Mouse (Mus musculus): ENCODE results near the gene Wfdc8.

- no peak for TF ChIP-seq POLR2A (IDR thresholded peaks at IDR 0.05; ENCODE audit: extremely low read depth, insufficient read depth, low read length)
- no peak for TF ChIP-seq CTCF (IDR thresholded peaks at IDR 0.05; ENCODE audit: low read depth, low read length)
Observed at GRCm38 (mm10) chr2:164641129-164641528, 27.7 kb upstream of the Wfdc8 start.
